Mouse (Mus musculus) inflammation-experienced regulatory T-cells, adult 6 months (primary cell): ENCODE measurements around the gene Rcan2. TPM values are rescaled to one million over a fixed set of nuclear protein-coding genes. Genes with fewer than 3 reads are reported as not detected.

ENCODE experiments used
- ATAC-seq: one replicate; pipeline ENCODE4 v1.8.0; 2017
- polyA plus RNA-seq, 3 experiments: library from polyadenylated mRNA; unstranded; fragments of 100-300 nt; shearing (Covaris generic); gene quantifications; one replicate each; pipeline ENCODE4 v1.2.1; 2017

Gene Rcan2
- polyA plus RNA-seq, 3 experiments from 2014 or later: not detected

GRCm38 (mm10) chr17:43931731-43932130 is 130.6 kb downstream of the Rcan2 start:
- no peak for ATAC-seq

- ATAC-seq: no peak
Measured at GRCm38 (mm10) chr17:43934056-43934455, 132.9 kb downstream of the Rcan2 start.

- ATAC-seq: no peak
Measured at GRCm38 (mm10) chr17:43952219-43952618, 151.1 kb downstream of the Rcan2 start.

GRCm38 (mm10) chr17:43952661-43953534 is 151.7 kb downstream of the Rcan2 start:
- ATAC-seq: no peak

- ATAC-seq: no peak
Measured at GRCm38 (mm10) chr17:43953535-43953918, 152.4 kb downstream of the Rcan2 start.

- ATAC-seq: no peak
Measured at GRCm38 (mm10) chr17:43959797-43960196, 158.6 kb downstream of the Rcan2 start.

GRCm38 (mm10) chr17:43969943-43970342 is 168.8 kb downstream of the Rcan2 start:
- ATAC-seq: no peak

- ATAC-seq: no peak
Measured at GRCm38 (mm10) chr17:43977572-43977971, 176.4 kb downstream of the Rcan2 start.

- ATAC-seq: no peak
Measured at GRCm38 (mm10) chr17:43979925-43980324, 178.8 kb downstream of the Rcan2 start.

GRCm38 (mm10) chr17:43982505-43982904 is 181.4 kb downstream of the Rcan2 start:
- ATAC-seq: no peak

GRCm38 (mm10) chr17:43989334-43989945 is 188.3 kb downstream of the Rcan2 start:
- no peak for ATAC-seq

- ATAC-seq: no peak
Measured at GRCm38 (mm10) chr17:43990957-43991383, 189.8 kb downstream of the Rcan2 start.

- ATAC-seq: no peak
Measured at GRCm38 (mm10) chr17:43994080-43994479, 192.9 kb downstream of the Rcan2 start.

- ATAC-seq: no peak
Measured at GRCm38 (mm10) chr17:43997514-43997913, 196.4 kb downstream of the Rcan2 start.

GRCm38 (mm10) chr17:43998095-43998494 is 196.9 kb downstream of the Rcan2 start:
- ATAC-seq: no peak

GRCm38 (mm10) chr17:44004401-44004800 is 203.2 kb downstream of the Rcan2 start:
- ATAC-seq: no peak

GRCm38 (mm10) chr17:44007411-44007810 is 206.3 kb downstream of the Rcan2 start:
- ATAC-seq: no peak

GRCm38 (mm10) chr17:44011917-44012316 is 210.8 kb downstream of the Rcan2 start:
- ATAC-seq: no peak

- no peak for ATAC-seq
Measured at GRCm38 (mm10) chr17:44013756-44014510, 212.8 kb downstream of the Rcan2 start.

GRCm38 (mm10) chr17:44016314-44016713 is 215.2 kb downstream of the Rcan2 start:
- ATAC-seq: no peak

- no peak for ATAC-seq
Measured at GRCm38 (mm10) chr17:44020707-44021220, 219.6 kb downstream of the Rcan2 start.

GRCm38 (mm10) chr17:44023842-44024241 is 222.7 kb downstream of the Rcan2 start:
- ATAC-seq: no peak

GRCm38 (mm10) chr17:44025011-44025410 is 223.9 kb downstream of the Rcan2 start:
- ATAC-seq: no peak
